In genomic region chr1:128824916-128825683, GRCm38 (mm10) we compare ENCODE assay signal across 11 mouse cellular contexts.
A peak's percentile ranks its signal among the peaks of the same experiment; 100 is the strongest.
DNase-seq lines count a peak whose midpoint lies in the region; ATAC-seq and TF ChIP-seq lines count a peak whose summit lies in the region.
"Had no signal": no experiment of that assay in that cellular context is flagged by ENCODE, and none has a peak within 500 bp of the region (broad histone marks: within the 10 kb centered on the region; RNA-seq: fewer than 3 reads in every experiment).

No protein-coding gene starts in this region.

- peak overlapping the region; percentile 43; the same call in 1 of the 2 replicates for H3K9ac ChIP-seq in limb, embryonic 13.5 days
- H3K9ac ChIP-seq: forebrain, embryonic 13.5 days; midbrain, embryonic 12.5 days had no signal

- WGBS in limb, embryonic 13.5 days: 68% methylated on average over 11 of the region's 11 CpGs
- 81% methylated on average over 11 of the region's 11 CpGs for WGBS in limb, embryonic 10.5 days

- DNase-seq in adrenal gland, postnatal 14 days: peak; percentile 17
- no peak for DNase-seq in adrenal gland, postnatal 36 days
- DNase-seq in limb, embryonic 10.5 days (ENCODE audit: low spot score): no peak
- no peak for DNase-seq in T-cell, adult 2 months (ENCODE audit: low spot score)
- DNase-seq in kidney, adult 18-20 months: no peak
- no peak for DNase-seq in layer of hippocampus, postnatal 36 days

- TF ChIP-seq CTCF in embryonic fibroblast, embryonic 13.5 days (IDR thresholded peaks at IDR 0.05; ENCODE audit: borderline replicate concordance, insufficient read depth, low read length): no peak

- no peaks in the 10 kb centered on the region for H3K4me1 ChIP-seq in limb, embryonic 13.5 days
- H3K4me1 ChIP-seq in limb, embryonic 10.5 days: peaks cover 11% of the 10 kb centered on the region; the same call in 1 of the 2 replicates
- peaks cover 5% of the 10 kb centered on the region; the same call in 1 of the 2 replicates for H3K4me1 ChIP-seq in embryonic fibroblast, embryonic 13.5 days (ENCODE audit: control insufficient read depth, insufficient read depth, low read length)
- H3K4me1 ChIP-seq: heart, embryonic 10.5 days had no signal

- H3K4me3 ChIP-seq in limb, embryonic 13.5 days: no peak overlapping the region
- H3K4me3 ChIP-seq in limb, embryonic 10.5 days: no peak overlapping the region
- no peak overlapping the region for H3K4me3 ChIP-seq in embryonic fibroblast, embryonic 13.5 days (ENCODE audit: insufficient read depth, low read length)
- H3K4me3 ChIP-seq: forebrain, embryonic 13.5 days; heart, embryonic 10.5 days; midbrain, embryonic 12.5 days had no signal

- H3K36me3 ChIP-seq in limb, embryonic 13.5 days: no peaks in the 10 kb centered on the region
- H3K36me3 ChIP-seq in limb, embryonic 10.5 days: no peaks in the 10 kb centered on the region
- H3K36me3 ChIP-seq: heart, embryonic 10.5 days; midbrain, embryonic 12.5 days had no signal

- no peak overlapping the region for H3K4me2 ChIP-seq in limb, embryonic 13.5 days (replicated peaks)
- H3K4me2 ChIP-seq: forebrain, embryonic 13.5 days; midbrain, embryonic 12.5 days had no signal

- H3K27me3 ChIP-seq in limb, embryonic 13.5 days: no peaks in the 10 kb centered on the region
- H3K27me3 ChIP-seq in limb, embryonic 10.5 days (ENCODE audit: low read depth, poor library complexity, severe bottlenecking): no peaks in the 10 kb centered on the region

- no peak for ATAC-seq in limb, embryonic 13.5 days (ENCODE audit: low FRiP score, low read depth)

- no peak overlapping the region for H3K27ac ChIP-seq in limb, embryonic 13.5 days
- H3K27ac ChIP-seq in limb, embryonic 10.5 days: no peak overlapping the region
- peak overlapping the region; percentile 77 for H3K27ac ChIP-seq in embryonic fibroblast, embryonic 13.5 days (ENCODE audit: insufficient read depth, low read length)
- H3K27ac ChIP-seq: forebrain, embryonic 13.5 days; heart, embryonic 10.5 days; midbrain, embryonic 12.5 days had no signal

- no peak for TF ChIP-seq POLR2A in embryonic fibroblast, embryonic 13.5 days (IDR thresholded peaks at IDR 0.05; ENCODE audit: low read depth, low read length)

- H3K9me3 ChIP-seq in limb, embryonic 13.5 days: peaks cover 6% of the 10 kb centered on the region
- no peaks in the 10 kb centered on the region for H3K9me3 ChIP-seq in limb, embryonic 10.5 days (replicated peaks)
- H3K9me3 ChIP-seq: forebrain, embryonic 13.5 days; heart, embryonic 10.5 days; midbrain, embryonic 12.5 days had no signal
